Mouse (Mus musculus) cerebellum, adult 2 months (tissue): Measurements from ENCODE around the gene Kcnd3.

Source experiments
- CTCF ChIP-seq: fragments of 200-500 bp; IDR thresholded peaks from 2 replicates; pipeline ENCODE4 v1.5.1; 2011; ENCODE audit warnings: low read depth, mild to moderate bottlenecking, control low read depth, low read length, moderate library complexity, borderline replicate concordance; ENCODE audit not compliant: insufficient read depth
- POLR2A ChIP-seq: fragments of 200-500 bp; IDR thresholded peaks from 2 replicates; pipeline ENCODE4 v1.6.1; 2011; ENCODE audit warnings: low read length, control low read depth, borderline replicate concordance; ENCODE audit not compliant: insufficient read depth

- TF ChIP-seq POLR2A (no peak), CTCF (no peak)
Observed at GRCm38 (mm10) chr3:105632296-105632695, 180.2 kb downstream of the Kcnd3 start.
